Mouse (Mus musculus): Measurements from ENCODE around the gene Fam187a.

- TF ChIP-seq MAZ (IDR thresholded peaks at IDR 0.05; ENCODE audit: low read depth, low read length) (no peak), CTCF (IDR thresholded peaks at IDR 0.05 in 2 of 3, conservative IDR thresholded peaks at IDR 0.05 in 1 of 3; ENCODE audit: control insufficient read depth in 1 of 3, insufficient read depth in 1 of 3, low read depth in 2 of 3, low read length in 3 of 3, poor library complexity in 1 of 3, severe bottlenecking in 1 of 3) (no peak), HCFC1 (IDR thresholded peaks at IDR 0.05; ENCODE audit: low read depth, low read length) (no peak), NELFE (IDR thresholded peaks at IDR 0.05; ENCODE audit: low read depth, low read length) (no peak), E2F4 (IDR thresholded peaks at IDR 0.05; ENCODE audit: borderline replicate concordance, low read depth, low read length) (no peak), CHD2 (IDR thresholded peaks at IDR 0.05; ENCODE audit: low read length) (no peak)
Observed at GRCm38 (mm10) chr11:102836146-102836545, 48.8 kb upstream of the Fam187a start.

All from MEL (cell line).